Mouse (Mus musculus) heart, embryonic 13.5 days (tissue): ENCODE data around the gene Col3a1. TPM values are rescaled to one million over a fixed set of nuclear protein-coding genes. Genes with fewer than 3 reads are reported as not detected.
A peak's percentile ranks its signal among the peaks of the same experiment; 100 is the strongest.

Experiments
- ATAC-seq: fragments of 200-750 bp; cut with Nextera tagmentation; 2 replicates; pipeline ENCODE4 v1.8.0; 2017; ENCODE audit warnings: moderate TSS enrichment; ENCODE audit not compliant: insufficient number of reproducible peaks, low FRiP score, low TSS enrichment; ENCODE audit errors: extremely low read depth
- H3K27ac ChIP-seq: fragments of 300-500 bp; sonication (generic); replicated peaks from 2 replicates; pipeline ENCODE4 v1.5.1; 2015; ENCODE audit warnings: moderate library complexity, mild to moderate bottlenecking, inconsistent platforms
- H3K27me3 ChIP-seq: fragments of 300-500 bp; sonication (generic); replicated peaks from 2 replicates; pipeline ENCODE4 v1.6.1; 2015; ENCODE audit warnings: mild to moderate bottlenecking, inconsistent platforms
- H3K36me3 ChIP-seq: fragments of 300-500 bp; sonication (generic); 2 replicates; pipeline ENCODE4 v1.6.1; 2015; ENCODE audit warnings: mild to moderate bottlenecking, inconsistent platforms
- H3K4me1 ChIP-seq: fragments of 300-500 bp; sonication (generic); 2 replicates; pipeline ENCODE4 v1.6.1; 2015; ENCODE audit warnings: inconsistent platforms
- H3K4me2 ChIP-seq: fragments of 300-500 bp; sonication (generic); 2 replicates; pipeline ENCODE4 v1.6.1; 2015; ENCODE audit warnings: inconsistent platforms, mild to moderate bottlenecking, moderate library complexity
- H3K4me3 ChIP-seq: fragments of 300-500 bp; sonication (generic); 2 replicates; pipeline ENCODE4 v1.5.1; 2015; ENCODE audit warnings: moderate library complexity, mild to moderate bottlenecking, inconsistent platforms
- H3K9ac ChIP-seq: fragments of 300-500 bp; sonication (generic); 2 replicates; pipeline ENCODE4 v1.6.1; 2015; ENCODE audit warnings: inconsistent platforms, mild to moderate bottlenecking, moderate library complexity
- H3K9me3 ChIP-seq: fragments of 300-500 bp; sonication (generic); 2 replicates; pipeline ENCODE4 v1.6.1; 2016; ENCODE audit warnings: inconsistent platforms
- WGBS: fragments of 180-500 bp; shearing (Covaris S2); methylation state at CpG from one replicate; pipeline ENCODE4 v1.1.7; 2015; ENCODE audit warnings: mixed read lengths; 5-methylcytosine and 5-hydroxymethylcytosine counted together
- polyA plus RNA-seq: library from polyadenylated mRNA; unstranded; fragments of >200 nt; fragmentation: Nextera tagmentation; extraction: Ambion mirVana; gene quantifications from 2 replicates; pipeline ENCODE4 v1.2.1, GENCODE M21; 2015

Gene Col3a1
- polyA plus RNA-seq, 1 experiment from 2014 or later, result 772 TPM

GRCm38 (mm10) chr1:45315767-45316528 is 4.6 kb downstream of the Col3a1 start:
- ATAC-seq, result no peak
- Histone ChIP-seq H3K4me1 (peaks cover 11% of the 10 kb centered on the region; the same call in 1 of the 2 replicates), H3K4me3 (peak overlapping the region; percentile 2), H3K4me2 (peak overlapping the region; percentile 40), H3K9me3 (no peaks in the 10 kb centered on the region), H3K27me3 (no peaks in the 10 kb centered on the region), H3K9ac (peak overlapping the region; percentile 71), H3K36me3 (peaks cover 4% of the 10 kb centered on the region; the same call in 1 of the 2 replicates), H3K27ac (peak overlapping the region; percentile 63)
- WGBS, result 14% methylated on average over 7 of the region's 7 CpGs

GRCm38 (mm10) chr1:45318241-45318640 is 6.9 kb downstream of the Col3a1 start:
- no peak for ATAC-seq

GRCm38 (mm10) chr1:45320861-45321260 is 9.5 kb downstream of the Col3a1 start:
- Histone ChIP-seq H3K4me3 (no peak overlapping the region), H3K4me2 (no peak overlapping the region), H3K27ac (no peak overlapping the region), H3K4me1 (peaks cover 6% of the 10 kb centered on the region; the same call in 1 of the 2 replicates), H3K36me3 (peaks cover 25% of the 10 kb centered on the region), H3K27me3 (no peaks in the 10 kb centered on the region), H3K9me3 (no peaks in the 10 kb centered on the region), H3K9ac (no peak overlapping the region)
- no peak for ATAC-seq

More at GRCm38 (mm10) chr1:45318241-45318640, 6.9 kb downstream of the Col3a1 start:
- peaks cover 14% of the 10 kb centered on the region for H3K36me3 ChIP-seq
- peaks cover 11% of the 10 kb centered on the region; the same call in 1 of the 2 replicates for H3K4me1 ChIP-seq
- H3K4me2 ChIP-seq, result no peak overlapping the region
- no peaks in the 10 kb centered on the region for H3K9me3 ChIP-seq
- WGBS, result 69% methylated on average over 1 of the region's 1 CpGs
- no peaks in the 10 kb centered on the region for H3K27me3 ChIP-seq
- H3K9ac ChIP-seq, result no peak overlapping the region
- no peak overlapping the region for H3K27ac ChIP-seq
- H3K4me3 ChIP-seq, result no peak overlapping the region

GRCm38 (mm10) chr1:45329149-45329548 is 17.8 kb downstream of the Col3a1 start:
- Histone ChIP-seq H3K36me3 (peaks cover 55% of the 10 kb centered on the region), H3K27me3 (no peaks in the 10 kb centered on the region), H3K4me2 (no peak overlapping the region), H3K9me3 (no peaks in the 10 kb centered on the region), H3K4me3 (no peak overlapping the region), H3K27ac (no peak overlapping the region), H3K4me1 (no peaks in the 10 kb centered on the region), H3K9ac (no peak overlapping the region)
- no peak for ATAC-seq
- WGBS, result 84% methylated on average over 1 of the region's 1 CpGs

GRCm38 (mm10) chr1:45355944-45356343 is 44.6 kb downstream of the Col3a1 start:
- Histone ChIP-seq H3K9me3 (no peaks in the 10 kb centered on the region), H3K4me2 (no peak overlapping the region), H3K36me3 (no peaks in the 10 kb centered on the region), H3K4me3 (no peak overlapping the region), H3K4me1 (no peaks in the 10 kb centered on the region), H3K9ac (no peak overlapping the region), H3K27me3 (no peaks in the 10 kb centered on the region), H3K27ac (peak overlapping the region; percentile 16; the same call in 1 of the 2 replicates)
- ATAC-seq, result no peak
- 64% methylated on average over 4 of the region's 4 CpGs for WGBS

GRCm38 (mm10) chr1:45358020-45358419 is 46.7 kb downstream of the Col3a1 start:
- Histone ChIP-seq H3K4me3 (no peak overlapping the region), H3K36me3 (no peaks in the 10 kb centered on the region), H3K4me1 (no peaks in the 10 kb centered on the region), H3K9ac (no peak overlapping the region), H3K27me3 (no peaks in the 10 kb centered on the region), H3K9me3 (no peaks in the 10 kb centered on the region), H3K4me2 (no peak overlapping the region), H3K27ac (no peak overlapping the region)
- 52% methylated on average over 1 of the region's 1 CpGs for WGBS
- ATAC-seq, result no peak

- Histone ChIP-seq H3K9me3 (no peaks in the 10 kb centered on the region), H3K4me2 (no peak overlapping the region), H3K36me3 (no peaks in the 10 kb centered on the region), H3K4me3 (no peak overlapping the region), H3K4me1 (no peaks in the 10 kb centered on the region), H3K9ac (no peak overlapping the region), H3K27me3 (no peaks in the 10 kb centered on the region), H3K27ac (no peak overlapping the region)
- ATAC-seq, result no peak
- WGBS, result 51% methylated on average over 2 of the region's 2 CpGs
These were observed 47.8 kb downstream of the Col3a1 start for GRCm38 (mm10) chr1:45359147-45359546.

- no peak overlapping the region for H3K4me3 ChIP-seq
- H3K36me3 ChIP-seq, result no peaks in the 10 kb centered on the region
- no peaks in the 10 kb centered on the region for H3K9me3 ChIP-seq
- H3K27me3 ChIP-seq, result no peaks in the 10 kb centered on the region
- ATAC-seq, result no peak
- H3K4me2 ChIP-seq, result no peak overlapping the region
- 85% methylated on average over 2 of the region's 2 CpGs for WGBS
- no peak overlapping the region for H3K27ac ChIP-seq
- no peak overlapping the region for H3K9ac ChIP-seq
- H3K4me1 ChIP-seq, result no peaks in the 10 kb centered on the region
These were observed 48.3 kb downstream of the Col3a1 start for GRCm38 (mm10) chr1:45359673-45360072.

- Histone ChIP-seq H3K36me3 (peaks cover 23% of the 10 kb centered on the region), H3K4me1 (no peaks in the 10 kb centered on the region), H3K27me3 (no peaks in the 10 kb centered on the region), H3K4me2 (no peak overlapping the region), H3K9ac (no peak overlapping the region), H3K4me3 (no peak overlapping the region), H3K27ac (no peak overlapping the region), H3K9me3 (no peaks in the 10 kb centered on the region)
- 87% methylated on average over 2 of the region's 2 CpGs for WGBS
- no peak for ATAC-seq
These were observed 51.9 kb downstream of the Col3a1 start for GRCm38 (mm10) chr1:45363274-45363673.

GRCm38 (mm10) chr1:45365427-45365826 is 54.1 kb downstream of the Col3a1 start:
- Histone ChIP-seq H3K4me1 (no peaks in the 10 kb centered on the region), H3K9me3 (peaks cover 10% of the 10 kb centered on the region; the same call in 1 of the 2 replicates), H3K4me3 (no peak overlapping the region), H3K4me2 (no peak overlapping the region), H3K27me3 (no peaks in the 10 kb centered on the region), H3K9ac (no peak overlapping the region), H3K36me3 (peaks cover 42% of the 10 kb centered on the region), H3K27ac (no peak overlapping the region)
- 70% methylated on average over 1 of the region's 1 CpGs for WGBS
- ATAC-seq, result no peak

- H3K36me3 ChIP-seq, result peaks cover 42% of the 10 kb centered on the region
- no peak for ATAC-seq
- H3K4me2 ChIP-seq, result no peak overlapping the region
These were observed 68.8 kb downstream of the Col3a1 start for GRCm38 (mm10) chr1:45379992-45380690.

More at GRCm38 (mm10) chr1:45379992-45380690, 68.8 kb downstream of the Col3a1 start:
- 57% methylated on average over 7 of the region's 7 CpGs for WGBS
- Histone ChIP-seq H3K27me3 (no peaks in the 10 kb centered on the region), H3K4me3 (no peak overlapping the region), H3K27ac (peak overlapping the region; percentile 59), H3K9me3 (no peaks in the 10 kb centered on the region), H3K4me1 (0 out of 2 replicates have a peak, but pooled peaks cover 3% of the 10 kb centered on the region), H3K9ac (no peak overlapping the region)
